In the genomic region with DNA sequence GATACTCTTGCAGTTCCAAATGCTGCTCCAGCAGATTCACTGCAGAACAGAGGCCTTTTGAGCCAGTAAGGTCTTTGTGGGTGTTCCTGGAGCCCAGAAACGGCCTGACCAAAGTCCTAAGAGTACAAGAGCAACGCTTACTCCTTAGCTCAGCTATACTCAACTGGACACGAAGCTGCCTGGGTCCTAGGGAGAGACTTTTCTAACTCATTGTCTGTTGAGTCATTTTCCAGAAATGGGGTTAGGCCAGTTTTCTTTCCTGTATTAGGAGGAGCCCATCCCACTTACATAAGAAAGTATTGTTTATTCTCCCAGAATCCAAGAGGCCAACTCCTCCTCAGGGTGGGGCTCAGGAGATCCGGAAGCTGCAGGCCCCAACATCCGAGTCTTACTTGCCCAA, we compare ENCODE assay signal across 16 mouse cellular contexts. TPM values are rescaled to one million over a fixed set of nuclear protein-coding genes. Genes with fewer than 3 reads are reported as not detected.
DNase-seq lines count a peak whose midpoint lies in the region; ATAC-seq and TF ChIP-seq lines count a peak whose summit lies in the region.
"Had no signal": no experiment of that assay in that cellular context is flagged by ENCODE, and none has a peak within 500 bp of the region (broad histone marks: within the 10 kb centered on the region; RNA-seq: fewer than 3 reads in every experiment).

No protein-coding gene starts in this region.

- 0 out of 2 replicates have a peak overlapping the region, but pooled peaks have one; percentile 28 for H3K27ac ChIP-seq in heart, postnatal 0 days (ENCODE audit: low read depth)
- H3K27ac ChIP-seq in heart, embryonic 12.5 days (ENCODE audit: poor library complexity, severe bottlenecking) = no peak overlapping the region
- H3K27ac ChIP-seq in lung, postnatal 0 days (ENCODE audit: low read length) = peak overlapping the region; percentile 38
- peak overlapping the region; percentile 28; the same call in 1 of the 2 replicates for H3K27ac ChIP-seq in embryonic fibroblast, embryonic 13.5 days (ENCODE audit: insufficient read depth, low read length)
- H3K27ac ChIP-seq: limb, embryonic 12.5 days; liver, embryonic 15.5 days; midbrain, embryonic 15.5 days had no signal

- no peaks in the 10 kb centered on the region for H3K27me3 ChIP-seq in heart, postnatal 0 days (ENCODE audit: control insufficient read depth, insufficient read depth, low read length)
- no peaks in the 10 kb centered on the region for H3K27me3 ChIP-seq in heart, embryonic 12.5 days (replicated peaks)
- no peaks in the 10 kb centered on the region for H3K27me3 ChIP-seq in lung, postnatal 0 days (replicated peaks; ENCODE audit: insufficient read depth, low read length)
- H3K27me3 ChIP-seq: liver, embryonic 15.5 days; midbrain, embryonic 15.5 days had no signal

- TF ChIP-seq CTCF in heart, postnatal 0 days (IDR thresholded peaks at IDR 0.05; ENCODE audit: low read depth) = no peak
- no peak for TF ChIP-seq CTCF in lung, postnatal 0 days (IDR thresholded peaks at IDR 0.05)
- TF ChIP-seq CTCF in embryonic fibroblast, embryonic 13.5 days (IDR thresholded peaks at IDR 0.05; ENCODE audit: borderline replicate concordance, insufficient read depth, low read length) = no peak

- no peak overlapping the region for H3K9ac ChIP-seq in heart, postnatal 0 days (replicated peaks; ENCODE audit: low read depth, low read length)
- no peak overlapping the region for H3K9ac ChIP-seq in heart, embryonic 12.5 days
- H3K9ac ChIP-seq in lung, postnatal 0 days (replicated peaks; ENCODE audit: low read depth) = no peak overlapping the region
- H3K9ac ChIP-seq: forebrain, postnatal 0 days; limb, embryonic 12.5 days; liver, embryonic 15.5 days; midbrain, embryonic 15.5 days had no signal

- TF ChIP-seq POLR2A in embryonic fibroblast, embryonic 13.5 days (IDR thresholded peaks at IDR 0.05; ENCODE audit: low read depth, low read length) = 0 out of 2 replicates have a peak, but pooled peaks have one; percentile 11

- H3K4me3 ChIP-seq in heart, postnatal 0 days (ENCODE audit: low read depth, low read length) = no peak overlapping the region
- H3K4me3 ChIP-seq in heart, embryonic 12.5 days = no peak overlapping the region
- no peak overlapping the region for H3K4me3 ChIP-seq in lung, postnatal 0 days (ENCODE audit: low read depth, low read length)
- no peak overlapping the region for H3K4me3 ChIP-seq in embryonic fibroblast, embryonic 13.5 days (ENCODE audit: insufficient read depth, low read length)
- H3K4me3 ChIP-seq: limb, embryonic 12.5 days; liver, embryonic 15.5 days; midbrain, embryonic 15.5 days had no signal

- no peaks in the 10 kb centered on the region for H3K9me3 ChIP-seq in heart, postnatal 0 days (replicated peaks; ENCODE audit: control insufficient read depth, low read length)
- H3K9me3 ChIP-seq in heart, embryonic 12.5 days (replicated peaks) = no peaks in the 10 kb centered on the region
- H3K9me3 ChIP-seq in lung, postnatal 0 days (ENCODE audit: low read length) = no peaks in the 10 kb centered on the region
- H3K9me3 ChIP-seq: limb, embryonic 12.5 days; liver, embryonic 15.5 days; midbrain, embryonic 15.5 days had no signal

- no peak overlapping the region for H3K4me2 ChIP-seq in heart, postnatal 0 days (ENCODE audit: low read depth, low read length)
- no peak overlapping the region for H3K4me2 ChIP-seq in heart, embryonic 12.5 days
- no peak overlapping the region for H3K4me2 ChIP-seq in lung, postnatal 0 days (replicated peaks; ENCODE audit: low read depth, low read length)
- H3K4me2 ChIP-seq: limb, embryonic 12.5 days; liver, embryonic 15.5 days; midbrain, embryonic 15.5 days had no signal

- no peak for ATAC-seq in heart, postnatal 0 days (ENCODE audit: insufficient read depth, low read depth)
- ATAC-seq in heart, embryonic 12.5 days (ENCODE audit: insufficient number of reproducible peaks, low FRiP score) = no peak
- ATAC-seq in lung, postnatal 0 days = peak; percentile 72
- ATAC-seq: forebrain, postnatal 0 days; midbrain, embryonic 15.5 days had no signal

- no peaks in the 10 kb centered on the region for H3K4me1 ChIP-seq in heart, postnatal 0 days (ENCODE audit: control insufficient read depth, insufficient read depth)
- H3K4me1 ChIP-seq in heart, embryonic 12.5 days (replicated peaks) = peaks cover 23% of the 10 kb centered on the region
- H3K4me1 ChIP-seq in lung, postnatal 0 days (ENCODE audit: insufficient read depth, low read depth, low read length) = peaks cover 2% of the 10 kb centered on the region; the same call in 1 of the 2 replicates
- peaks cover 18% of the 10 kb centered on the region for H3K4me1 ChIP-seq in embryonic fibroblast, embryonic 13.5 days (ENCODE audit: control insufficient read depth, insufficient read depth, low read length)

- DNase-seq in heart, postnatal 0 days (ENCODE audit: low spot score) = no peak
- peak; percentile 73 for DNase-seq in lung, postnatal 0 days (ENCODE audit: low spot score)
- no peak for DNase-seq in lung, postnatal 4 days
- DNase-seq in adrenal gland, postnatal 14 days = no peak
- no peak for DNase-seq in thymus, postnatal 14 days
- DNase-seq: cerebellum, adult 8-10 months; embryo, embryonic 11 days; forebrain, postnatal 0 days; heart, postnatal 10 days; right cerebral cortex, postnatal 25 days; thymus, postnatal 25 days had no signal

- 71% methylated on average over 5 of the region's 5 CpGs for WGBS in heart, postnatal 0 days
- 74% methylated on average over 5 of the region's 5 CpGs for WGBS in heart, embryonic 12.5 days
- 58% methylated on average over 5 of the region's 5 CpGs for WGBS in lung, postnatal 0 days

- peaks cover 18% of the 10 kb centered on the region; the same call in 1 of the 2 replicates for H3K36me3 ChIP-seq in heart, postnatal 0 days (replicated peaks; ENCODE audit: control insufficient read depth, insufficient read depth, low read length)
- H3K36me3 ChIP-seq in heart, embryonic 12.5 days = peaks cover 12% of the 10 kb centered on the region; the same call in 1 of the 2 replicates
- H3K36me3 ChIP-seq in lung, postnatal 0 days (ENCODE audit: insufficient read depth, low read length) = peaks cover 6% of the 10 kb centered on the region; the same call in 1 of the 2 replicates
- H3K36me3 ChIP-seq: limb, embryonic 12.5 days had no signal

- no peak for TF ChIP-seq EP300 in heart, postnatal 0 days (IDR thresholded peaks at IDR 0.05; ENCODE audit: low read depth)
- TF ChIP-seq EP300 in lung, postnatal 0 days (IDR thresholded peaks at IDR 0.05) = peak; percentile 68

RNA-seq across cellular contexts. Expression of gene Cltb, which starts 5.7 kb away (rescaled TPM):
- total RNA-seq in heart, postnatal 0 days (2014; rRNA removed; ENCODE audit: low replicate concordance) = 32.1 and 43.6 TPM in 2 replicates
- polyA plus RNA-seq in heart, postnatal 0 days (2015; fragmentation: Nextera tagmentation; extraction: Ambion mirVana) = 66.0 and 66.2 TPM in 2 replicates
- 48.9 and 52.6 TPM in 2 replicates for polyA plus RNA-seq in heart, embryonic 12.5 days (2016; fragmentation: Nextera tagmentation; extraction: Ambion mirVana)
- 104 and 118 TPM in 2 replicates for polyA plus RNA-seq in lung, postnatal 0 days (2015; fragmentation: Nextera tagmentation; extraction: Ambion mirVana)
- 44.8 and 56.1 TPM in 2 replicates for polyA plus RNA-seq in embryonic fibroblast, embryonic 13.5 days (2011; ENCODE audit: insufficient read length, low read depth, missing spikeins)
- 70.6 and 80.1 TPM in 2 replicates for total RNA-seq in adrenal gland, postnatal 14 days (2021)

RNA-seq across cellular contexts. Expression of gene Higd2a, which starts 15.4 kb away (rescaled TPM):
- 262 and 392 TPM in 2 replicates for total RNA-seq in heart, postnatal 0 days (2014; rRNA removed; ENCODE audit: low replicate concordance)
- 496 and 515 TPM in 2 replicates for polyA plus RNA-seq in heart, postnatal 0 days (2015; fragmentation: Nextera tagmentation; extraction: Ambion mirVana)
- 242 and 247 TPM in 2 replicates for polyA plus RNA-seq in heart, embryonic 12.5 days (2016; fragmentation: Nextera tagmentation; extraction: Ambion mirVana)
- polyA plus RNA-seq in lung, postnatal 0 days (2015; fragmentation: Nextera tagmentation; extraction: Ambion mirVana) = 243 and 247 TPM in 2 replicates
- polyA plus RNA-seq in embryonic fibroblast, embryonic 13.5 days (2011; ENCODE audit: insufficient read length, low read depth, missing spikeins) = 79.3 and 118 TPM in 2 replicates
- 260 and 265 TPM in 2 replicates for total RNA-seq in adrenal gland, postnatal 14 days (2021)

RNA-seq across cellular contexts. Expression of gene Nop16, which starts 15.5 kb away (rescaled TPM):
- 12.1 and 22.9 TPM in 2 replicates for total RNA-seq in heart, postnatal 0 days (2014; rRNA removed; ENCODE audit: low replicate concordance)
- polyA plus RNA-seq in heart, postnatal 0 days (2015; fragmentation: Nextera tagmentation; extraction: Ambion mirVana) = 29.9 and 30.0 TPM in 2 replicates
- 55.5 and 60.3 TPM in 2 replicates for polyA plus RNA-seq in heart, embryonic 12.5 days (2016; fragmentation: Nextera tagmentation; extraction: Ambion mirVana)
- 29.4 and 31.0 TPM in 2 replicates for polyA plus RNA-seq in lung, postnatal 0 days (2015; fragmentation: Nextera tagmentation; extraction: Ambion mirVana)
- 28.9 and 36.4 TPM in 2 replicates for polyA plus RNA-seq in embryonic fibroblast, embryonic 13.5 days (2011; ENCODE audit: insufficient read length, low read depth, missing spikeins)
- total RNA-seq in adrenal gland, postnatal 14 days (2021) = 56.0 and 60.9 TPM in 2 replicates

RNA-seq across cellular contexts. Expression of gene Faf2, which starts 16.2 kb away (rescaled TPM):
- total RNA-seq in heart, postnatal 0 days (2014; rRNA removed; ENCODE audit: low replicate concordance) = 32.1 and 48.9 TPM in 2 replicates
- polyA plus RNA-seq in heart, postnatal 0 days (2015; fragmentation: Nextera tagmentation; extraction: Ambion mirVana) = 27.2 and 29.2 TPM in 2 replicates
- 48.8 and 50.2 TPM in 2 replicates for polyA plus RNA-seq in heart, embryonic 12.5 days (2016; fragmentation: Nextera tagmentation; extraction: Ambion mirVana)
- polyA plus RNA-seq in lung, postnatal 0 days (2015; fragmentation: Nextera tagmentation; extraction: Ambion mirVana) = 52.1 and 53.7 TPM in 2 replicates
- 88.6 and 90.5 TPM in 2 replicates for polyA plus RNA-seq in embryonic fibroblast, embryonic 13.5 days (2011; ENCODE audit: insufficient read length, low read depth, missing spikeins)
- total RNA-seq in adrenal gland, postnatal 14 days (2021) = 67.3 and 69.6 TPM in 2 replicates

RNA-seq across cellular contexts. Expression of gene Arl10, which starts 30.6 kb away (rescaled TPM):
- 13.6 and 85.9 TPM in 2 replicates for total RNA-seq in heart, postnatal 0 days (2014; rRNA removed; ENCODE audit: low replicate concordance)
- polyA plus RNA-seq in heart, postnatal 0 days (2015; fragmentation: Nextera tagmentation; extraction: Ambion mirVana) = 9.4 and 10.7 TPM in 2 replicates
- 19.9 and 23.3 TPM in 2 replicates for polyA plus RNA-seq in heart, embryonic 12.5 days (2016; fragmentation: Nextera tagmentation; extraction: Ambion mirVana)
- 19.1 and 21.4 TPM in 2 replicates for polyA plus RNA-seq in lung, postnatal 0 days (2015; fragmentation: Nextera tagmentation; extraction: Ambion mirVana)
- 12.2 and 13.2 TPM in 2 replicates for polyA plus RNA-seq in embryonic fibroblast, embryonic 13.5 days (2011; ENCODE audit: insufficient read length, low read depth, missing spikeins)
- total RNA-seq in adrenal gland, postnatal 14 days (2021) = 25.2 and 31.1 TPM in 2 replicates
